Mouse (Mus musculus): ENCODE measurements around the gene Dph6.

DNA sequence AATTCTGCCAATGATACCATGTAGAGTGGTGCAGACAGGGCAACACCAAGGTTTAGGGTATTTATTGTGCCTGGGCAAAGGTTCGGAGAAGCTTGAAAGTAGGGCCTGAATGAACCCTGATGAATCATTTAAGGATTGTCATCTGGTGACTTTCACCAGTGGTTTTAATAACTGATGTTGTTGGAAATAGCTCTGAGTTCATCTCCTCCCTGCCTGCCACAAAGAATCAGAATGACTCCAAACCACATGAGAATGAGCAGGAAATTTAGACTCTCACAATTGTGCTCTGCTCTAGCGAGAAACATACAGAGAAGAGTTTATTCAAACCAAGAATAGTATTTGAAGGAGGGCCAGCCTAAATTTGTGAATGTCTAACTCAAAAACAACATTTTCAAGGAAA, 4.2 kb upstream of the Dph6 start:
- no peak for TF ChIP-seq POLR2A (IDR thresholded peaks at IDR 0.05; ENCODE audit: borderline replicate concordance, extremely low read depth, low read depth, low read length)
- no peak for TF ChIP-seq CTCF (IDR thresholded peaks at IDR 0.05; ENCODE audit: insufficient read depth, low read length)

Measured in lung, adult 2 months (tissue).